Mouse (Mus musculus) kidney, embryonic 16.5 days (tissue): ENCODE results near the gene 3110082I17Rik. TPM values are rescaled to one million over a fixed set of nuclear protein-coding genes. Genes with fewer than 3 reads are reported as not detected.
"Not testable (repeated sequence)": the region's sequence is repeated elsewhere in the genome, so short reads cannot be mapped to it uniquely, and the experiment has no call there.

Experiments
- ATAC-seq: fragments of 200-750 bp; cut with Nextera tagmentation; 2 replicates; pipeline ENCODE4 v1.8.0; 2017; ENCODE audit warnings: moderate TSS enrichment; ENCODE audit not compliant: low FRiP score, low TSS enrichment
- H3K27ac ChIP-seq: fragments of 300-500 bp; sonication (generic); 2 replicates; pipeline ENCODE4 v1.5.1; 2014; ENCODE audit warnings: low read length
- H3K27me3 ChIP-seq: fragments of 300-500 bp; sonication (generic); 2 replicates; pipeline ENCODE4 v1.6.1; 2014; ENCODE audit warnings: low read length, control low read depth, mixed read lengths; ENCODE audit not compliant: insufficient read depth
- H3K36me3 ChIP-seq: fragments of 300-500 bp; sonication (generic); 2 replicates; pipeline ENCODE4 v1.6.1; 2014; ENCODE audit warnings: low read length, control low read depth, mixed read lengths; ENCODE audit not compliant: insufficient read depth
- H3K4me1 ChIP-seq: fragments of 300-500 bp; sonication (generic); 2 replicates; pipeline ENCODE4 v1.6.1; 2014; ENCODE audit warnings: low read length, control low read depth, mixed read lengths; ENCODE audit not compliant: insufficient read depth
- H3K4me2 ChIP-seq: fragments of 300-500 bp; sonication (generic); replicated peaks from 2 replicates; pipeline ENCODE4 v1.6.1; 2014; ENCODE audit warnings: low read depth, low read length
- H3K4me3 ChIP-seq: fragments of 300-500 bp; sonication (generic); 2 replicates; pipeline ENCODE4 v1.5.1; 2014; ENCODE audit warnings: mild to moderate bottlenecking, low read length
- H3K9ac ChIP-seq: fragments of 300-500 bp; sonication (generic); replicated peaks from 2 replicates; pipeline ENCODE4 v1.6.1; 2014; ENCODE audit warnings: low read length
- H3K9me3 ChIP-seq: fragments of 300-500 bp; sonication (generic); 2 replicates; pipeline ENCODE4 v1.6.1; 2016; ENCODE audit warnings: low read length, control low read depth
- WGBS: fragments of 180-500 bp; shearing (Covaris S2); extraction: QIAGEN DNeasy Blood & Tissue Kit; methylation state at CpG from one replicate; pipeline ENCODE4 v1.1.7; 2014; 5-methylcytosine and 5-hydroxymethylcytosine counted together
- polyA plus RNA-seq: library from polyadenylated mRNA; unstranded; fragments of >200 nt; fragmentation: Nextera tagmentation; extraction: Ambion mirVana; gene quantifications from 2 replicates; pipeline ENCODE4 v1.2.1, GENCODE M21; 2015

3110082I17Rik gene
- polyA plus RNA-seq, 1 experiment from 2014 or later: 46.1 TPM

- Histone ChIP-seq H3K27ac (no peak overlapping the region), H3K9ac (no peak overlapping the region), H3K4me1 (peaks cover 39% of the 10 kb centered on the region), H3K4me3 (no peak overlapping the region), H3K4me2 (no peak overlapping the region), H3K36me3 (peaks cover 9% of the 10 kb centered on the region), H3K9me3 (no peaks in the 10 kb centered on the region), H3K27me3 (no peaks in the 10 kb centered on the region)
- 91% methylated on average over 37 of the region's 37 CpGs for WGBS
- ATAC-seq: no peak
These were observed 67.8 kb downstream of the 3110082I17Rik start for GRCm38 (mm10) chr5:139392219-139393196.

GRCm38 (mm10) chr5:139391309-139391990, 68.9 kb downstream of the 3110082I17Rik start:
- Histone ChIP-seq H3K4me2 (no peak overlapping the region), H3K4me1 (peaks cover 45% of the 10 kb centered on the region), H3K27me3 (no peaks in the 10 kb centered on the region), H3K27ac (no peak overlapping the region), H3K9ac (no peak overlapping the region), H3K9me3 (no peaks in the 10 kb centered on the region), H3K36me3 (peaks cover 9% of the 10 kb centered on the region), H3K4me3 (no peak overlapping the region)
- ATAC-seq: no peak
- WGBS: 62% methylated on average over 11 of the region's 11 CpGs

GRCm38 (mm10) chr5:139390324-139391119, 69.8 kb downstream of the 3110082I17Rik start:
- H3K4me1 ChIP-seq: peaks cover 45% of the 10 kb centered on the region
- not testable (repeated sequence) for ATAC-seq, H3K4me2 ChIP-seq, H3K27ac ChIP-seq, H3K36me3 ChIP-seq, H3K27me3 ChIP-seq, H3K4me3 ChIP-seq, H3K9ac ChIP-seq, H3K9me3 ChIP-seq
- 80% methylated on average over 5 of the region's 5 CpGs for WGBS

DNA sequence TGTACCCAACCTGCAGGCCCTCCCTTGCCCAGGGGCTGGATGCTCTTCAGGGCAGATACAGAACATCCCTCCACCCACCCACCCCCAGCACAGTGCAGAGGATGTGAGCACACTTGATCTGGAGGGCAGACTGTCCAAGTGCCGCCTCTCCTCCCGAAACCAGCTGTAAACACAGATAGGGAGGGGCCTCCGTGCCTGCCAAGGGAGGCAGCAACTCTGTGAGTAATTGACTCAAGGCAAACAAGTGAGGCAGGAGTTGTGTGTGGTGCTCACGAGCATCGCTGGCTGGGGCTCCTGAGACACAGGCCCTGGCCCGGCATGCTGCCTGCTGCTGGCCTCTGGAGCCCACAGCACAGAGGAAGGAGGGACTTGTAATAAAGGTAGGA, 70.7 kb downstream of the 3110082I17Rik start:
- H3K4me3 ChIP-seq: no peak overlapping the region

DNA sequence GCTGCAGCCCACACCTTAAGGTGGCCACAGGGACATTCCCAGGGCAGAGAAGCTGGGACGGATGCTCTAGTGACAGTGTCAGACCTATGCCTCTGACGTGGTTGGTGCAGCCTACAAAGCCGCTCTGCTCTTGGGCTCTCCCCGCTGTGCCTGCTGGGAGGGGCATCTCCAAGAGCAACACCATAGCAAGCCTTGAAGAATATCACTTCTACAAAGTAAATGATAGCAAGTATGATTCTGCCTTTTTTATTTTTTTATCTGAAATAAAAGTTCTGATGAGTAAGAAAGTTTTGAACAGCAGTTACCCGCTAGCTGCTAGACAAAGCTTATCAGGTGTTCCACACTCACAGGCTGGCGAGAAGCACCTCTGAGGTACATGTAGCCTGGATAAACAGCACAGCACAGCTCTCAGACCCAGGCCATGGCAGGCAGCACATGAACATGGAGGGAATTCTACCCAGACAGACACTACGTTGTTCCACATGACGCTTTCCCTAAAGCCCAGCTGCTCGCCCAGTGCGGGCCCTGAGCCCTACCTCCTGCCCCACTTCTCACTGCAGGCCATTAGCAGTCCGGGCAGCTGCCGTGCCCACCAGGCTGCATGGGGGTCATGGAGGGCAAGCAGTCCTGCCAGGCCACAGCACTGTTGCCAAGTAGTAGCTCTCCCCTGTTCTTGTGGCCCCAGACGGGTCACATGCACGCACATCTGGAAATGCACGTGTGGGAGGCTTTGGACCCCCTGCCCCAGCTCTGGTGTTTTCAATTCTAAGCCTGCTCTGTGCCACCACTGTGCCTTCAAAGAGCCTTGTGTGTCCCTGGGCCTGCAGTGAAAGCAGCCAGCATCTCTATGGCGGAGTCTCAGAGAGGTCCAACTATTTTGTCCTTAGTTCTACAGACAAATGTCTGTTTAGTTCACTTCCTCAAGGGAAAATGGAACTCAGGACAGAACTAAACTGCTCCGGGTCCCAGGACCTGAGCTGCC, 71.3 kb downstream of the 3110082I17Rik start:
- no peak overlapping the region for H3K4me3 ChIP-seq
- ATAC-seq: no peak
- H3K9me3 ChIP-seq: no peaks in the 10 kb centered on the region
- peaks cover 59% of the 10 kb centered on the region for H3K4me1 ChIP-seq
- H3K4me2 ChIP-seq: no peak overlapping the region
- H3K27me3 ChIP-seq: no peaks in the 10 kb centered on the region
- H3K27ac ChIP-seq: peak overlapping the region; percentile 87
- 51% methylated on average over 17 of the region's 17 CpGs for WGBS
- peak overlapping the region; percentile 39; the same call in 1 of the 2 replicates for H3K9ac ChIP-seq
- H3K36me3 ChIP-seq: peaks cover 9% of the 10 kb centered on the region

More for the DNA sequence above, 70.7 kb downstream of the 3110082I17Rik start:
- peak overlapping the region; percentile 39; the same call in 1 of the 2 replicates for H3K9ac ChIP-seq
- peak overlapping the region; percentile 87 for H3K27ac ChIP-seq
- H3K27me3 ChIP-seq: no peaks in the 10 kb centered on the region
- H3K4me2 ChIP-seq: no peak overlapping the region; the same call in 1 of the 2 replicates
- peaks cover 9% of the 10 kb centered on the region for H3K36me3 ChIP-seq
- ATAC-seq: peak; percentile 60
- 6% methylated on average over 6 of the region's 6 CpGs for WGBS
- H3K4me1 ChIP-seq: peaks cover 52% of the 10 kb centered on the region
- no peaks in the 10 kb centered on the region for H3K9me3 ChIP-seq

DNA sequence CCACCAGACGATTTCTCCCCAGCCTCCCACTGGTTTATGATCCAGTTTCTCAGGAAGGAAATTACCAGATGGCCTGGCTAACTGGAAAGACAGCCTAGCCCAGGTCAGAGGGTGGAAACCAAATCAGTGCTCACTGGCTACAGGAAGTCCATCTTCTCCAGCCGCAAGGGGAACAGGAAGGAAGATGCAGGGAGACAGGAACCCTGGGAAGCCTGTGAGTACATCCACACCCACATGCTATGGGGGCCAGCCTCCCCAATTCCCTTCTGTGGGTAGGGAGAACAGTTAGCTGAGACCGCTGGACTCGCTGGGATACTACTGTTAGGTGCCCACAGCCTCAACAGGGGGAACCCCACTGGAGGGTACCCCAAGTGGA, 72.1 kb downstream of the 3110082I17Rik start:
- H3K4me2 ChIP-seq: no peak overlapping the region
- 36% methylated on average over 4 of the region's 4 CpGs for WGBS
- H3K27ac ChIP-seq: peak overlapping the region; percentile 87
- no peak overlapping the region for H3K4me3 ChIP-seq
- H3K36me3 ChIP-seq: peaks cover 9% of the 10 kb centered on the region
- H3K9me3 ChIP-seq: no peaks in the 10 kb centered on the region
- ATAC-seq: no peak
- no peaks in the 10 kb centered on the region for H3K27me3 ChIP-seq
- peaks cover 67% of the 10 kb centered on the region for H3K4me1 ChIP-seq
- 0 out of 2 replicates have a peak overlapping the region, but pooled peaks have one; percentile 1 for H3K9ac ChIP-seq

- Histone ChIP-seq H3K9me3 (no peaks in the 10 kb centered on the region), H3K4me1 (peaks cover 73% of the 10 kb centered on the region), H3K36me3 (peaks cover 3% of the 10 kb centered on the region; the same call in 1 of the 2 replicates), H3K9ac (no peak overlapping the region), H3K27me3 (no peaks in the 10 kb centered on the region), H3K4me2 (no peak overlapping the region), H3K4me3 (no peak overlapping the region), H3K27ac (peak overlapping the region; percentile 87)
- no peak for ATAC-seq
- 63% methylated on average over 10 of the region's 10 CpGs for WGBS
These were observed 72.8 kb downstream of the 3110082I17Rik start for GRCm38 (mm10) chr5:139387329-139388194.

DNA sequence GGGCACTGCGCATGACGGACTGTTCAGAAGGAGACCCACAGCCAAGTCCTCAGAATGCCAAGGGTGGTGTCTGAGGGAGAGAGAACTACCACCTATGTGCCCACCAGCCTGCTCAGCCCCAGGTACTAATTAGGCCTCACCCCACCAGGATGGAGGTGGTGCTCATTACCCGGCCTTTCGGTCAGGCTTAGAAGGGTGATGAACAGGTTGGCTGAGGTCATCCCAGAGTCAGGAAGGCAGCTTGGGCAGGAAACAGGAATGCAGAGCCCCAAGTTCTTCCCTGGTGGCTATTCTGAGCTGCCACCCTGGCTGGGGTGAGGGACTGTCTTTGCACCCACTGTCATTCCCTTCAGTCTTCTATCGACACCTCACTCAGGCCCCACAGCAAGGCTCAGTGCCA, 74.3 kb downstream of the 3110082I17Rik start:
- no peak for ATAC-seq
- H3K27ac ChIP-seq: no peak overlapping the region
- H3K27me3 ChIP-seq: no peaks in the 10 kb centered on the region
- no peak overlapping the region for H3K4me2 ChIP-seq
- 89% methylated on average over 5 of the region's 5 CpGs for WGBS
- no peak overlapping the region for H3K4me3 ChIP-seq
- no peaks in the 10 kb centered on the region for H3K36me3 ChIP-seq
- H3K9me3 ChIP-seq: no peaks in the 10 kb centered on the region
- no peak overlapping the region for H3K9ac ChIP-seq
- peaks cover 75% of the 10 kb centered on the region for H3K4me1 ChIP-seq
